Mouse (Mus musculus) monocyte, adult 2 months (primary cell): ENCODE results near the gene Ncoa6.

Experiments
- DNase-seq, 2 experiments: peaks; one replicate each; pipeline ENCODE4 v3.0.0; 2022; ENCODE audit warnings: low spot score in 2 of 2, low read depth in 1 of 2

Gene Ncoa6

GRCm38 (mm10) chr2:155442916-155443315, 30.8 kb downstream of the Ncoa6 start:
- DNase-seq = no peak

GRCm38 (mm10) chr2:155436445-155436844, 37.2 kb downstream of the Ncoa6 start:
- DNase-seq = no peak

- no peak for DNase-seq
These were observed 52.8 kb downstream of the Ncoa6 start for GRCm38 (mm10) chr2:155420911-155421310.

- DNase-seq = peak; percentile 40 to 57
These were observed 69.1 kb downstream of the Ncoa6 start for GRCm38 (mm10) chr2:155404635-155405034.

GRCm38 (mm10) chr2:155401926-155402325, 71.8 kb downstream of the Ncoa6 start:
- DNase-seq = no peak

- DNase-seq = no peak
These were observed 73.4 kb downstream of the Ncoa6 start for GRCm38 (mm10) chr2:155400276-155400675.

- no peak for DNase-seq
These were observed 79.1 kb downstream of the Ncoa6 start for GRCm38 (mm10) chr2:155394586-155394985.

- no peak for DNase-seq
These were observed 85.1 kb downstream of the Ncoa6 start for GRCm38 (mm10) chr2:155388573-155388972.

GRCm38 (mm10) chr2:155387052-155387451, 86.6 kb downstream of the Ncoa6 start:
- no peak for DNase-seq

GRCm38 (mm10) chr2:155386534-155386899, 87.2 kb downstream of the Ncoa6 start:
- DNase-seq = no peak

- no peak for DNase-seq
These were observed 87.8 kb downstream of the Ncoa6 start for GRCm38 (mm10) chr2:155385731-155386533.

GRCm38 (mm10) chr2:155385090-155385489, 88.6 kb downstream of the Ncoa6 start:
- peak; percentile 64 to 79 for DNase-seq

- no peak for DNase-seq
These were observed 90.8 kb downstream of the Ncoa6 start for GRCm38 (mm10) chr2:155382791-155383438.

GRCm38 (mm10) chr2:155382332-155382700, 91.4 kb downstream of the Ncoa6 start:
- DNase-seq = no peak

- DNase-seq = peak; percentile 88 to 98
These were observed 91.9 kb downstream of the Ncoa6 start for GRCm38 (mm10) chr2:155381643-155382331.

GRCm38 (mm10) chr2:155381060-155381437, 92.6 kb downstream of the Ncoa6 start:
- DNase-seq = no peak

- no peak for DNase-seq
These were observed 93.2 kb downstream of the Ncoa6 start, which contains the start of gene Trp53inp2 for GRCm38 (mm10) chr2:155380261-155381059. TSS of gene Trp53inp2 (plus strand) at chr2:155381059.

GRCm38 (mm10) chr2:155376191-155376590, 97.5 kb downstream of the Ncoa6 start:
- no peak for DNase-seq

- no peak for DNase-seq
These were observed 99.2 kb downstream of the Ncoa6 start for GRCm38 (mm10) chr2:155374521-155374920.

- DNase-seq = no peak
These were observed 99.8 kb downstream of the Ncoa6 start for GRCm38 (mm10) chr2:155373886-155374285.

- DNase-seq = no peak
These were observed 100.4 kb downstream of the Ncoa6 start for GRCm38 (mm10) chr2:155373302-155373701.
